Mouse (Mus musculus) stomach, postnatal 0 days (tissue): Measurements from ENCODE around the gene Smim20.

ENCODE experiments used
- CTCF ChIP-seq: IDR thresholded peaks from 2 replicates; pipeline ENCODE4 v1.5.1; 2016; ENCODE audit warnings: antibody characterized with exemption, low read depth, mild to moderate bottlenecking, moderate library complexity
- EP300 ChIP-seq: optimal IDR thresholded peaks from 2 replicates; pipeline ENCODE3; 2016; ENCODE audit warnings: antibody characterized with exemption

DNA sequence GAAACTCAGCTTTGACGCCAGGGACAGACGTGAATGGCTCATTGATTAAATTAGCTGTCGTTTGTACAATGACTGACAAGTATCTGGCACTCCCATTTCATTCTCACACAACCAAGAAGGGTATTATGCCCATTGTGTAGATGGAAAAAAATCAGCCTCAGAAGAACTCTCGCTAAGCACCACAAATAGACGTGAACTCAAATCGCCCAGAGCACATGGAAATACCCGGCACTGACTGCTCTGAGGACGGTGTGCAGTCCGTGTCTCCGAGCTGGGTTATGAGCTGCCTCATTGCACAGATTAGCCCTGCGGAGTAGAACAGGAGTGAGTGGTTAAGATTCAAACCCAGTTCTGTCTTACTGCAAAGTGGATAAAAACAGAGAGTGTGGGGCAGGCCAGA, 18.4 kb upstream of the Smim20 start:
- TF ChIP-seq EP300, result no peak
- no peak for TF ChIP-seq CTCF
